ENCODE assay signal across 8 mouse cellular contexts in the genomic region with DNA sequence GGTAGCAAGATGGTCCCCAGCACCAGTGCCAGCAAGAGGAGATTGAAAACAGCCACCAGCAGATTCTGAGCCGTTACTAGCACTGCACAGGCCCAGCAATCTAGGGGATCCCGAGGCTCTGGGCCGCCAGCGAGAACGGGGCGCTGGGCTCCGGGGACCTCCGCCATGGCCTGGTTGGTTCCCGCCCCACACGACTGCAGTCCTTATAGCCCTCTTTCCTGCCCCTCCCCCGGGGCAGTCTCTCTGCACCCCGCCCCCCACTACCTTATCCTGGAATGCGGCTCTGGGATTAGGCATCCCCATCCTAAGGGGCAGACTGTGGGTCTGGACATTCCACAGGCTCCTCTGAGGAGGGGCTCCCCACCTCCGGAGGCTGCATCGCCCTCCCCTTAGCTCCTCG. TPM values are rescaled to one million over a fixed set of nuclear protein-coding genes. Genes with fewer than 3 reads are reported as not detected.
DNase-seq lines count a peak whose midpoint lies in the region; ATAC-seq and TF ChIP-seq lines count a peak whose summit lies in the region.

Gene Tmem88, minus strand, starts transcription at position 176 of the 400 bp plus-strand sequence.

- peak within 1 kb of the TSS; percentile 85 for H3K4me3 ChIP-seq in gastrocnemius, adult 2 months
- peak within 1 kb of the TSS; percentile 14 for H3K4me3 ChIP-seq in hindbrain, embryonic 15.5 days
- H3K4me3 ChIP-seq in liver, embryonic 11.5 days (ENCODE audit: low read depth, low read length) = peak within 1 kb of the TSS; percentile 77
- peak within 1 kb of the TSS; percentile 84 for H3K4me3 ChIP-seq in neural tube, embryonic 15.5 days (replicated peaks)

- H3K9ac ChIP-seq in hindbrain, embryonic 15.5 days = no peak within 1 kb of the TSS; the same call in 1 of the 2 replicates
- H3K9ac ChIP-seq in liver, embryonic 11.5 days (ENCODE audit: low read depth, low read length) = peak within 1 kb of the TSS; percentile 83
- peak within 1 kb of the TSS; percentile 95; the same call in 1 of the 2 replicates for H3K9ac ChIP-seq in neural tube, embryonic 15.5 days (replicated peaks)

- no peaks in the 10 kb centered on the region for H3K9me3 ChIP-seq in hindbrain, embryonic 15.5 days
- no peaks in the 10 kb centered on the region for H3K9me3 ChIP-seq in liver, embryonic 11.5 days (ENCODE audit: control insufficient read depth, low read length)
- H3K9me3 ChIP-seq in neural tube, embryonic 15.5 days (replicated peaks) = no peaks in the 10 kb centered on the region

- WGBS in hindbrain, embryonic 15.5 days = 8% methylated on average over 16 of the region's 16 CpGs
- 11% methylated on average over 16 of the region's 16 CpGs for whole genome bisulfite sequencing in liver, embryonic 11.5 days
- WGBS in neural tube, embryonic 15.5 days = 13% methylated on average over 15 of the region's 16 CpGs

- peaks cover 37% of the 10 kb centered on the region for H3K36me3 ChIP-seq in hindbrain, embryonic 15.5 days
- peaks cover 28% of the 10 kb centered on the region for H3K36me3 ChIP-seq in liver, embryonic 11.5 days (ENCODE audit: control insufficient read depth, insufficient read depth, low read length)
- H3K36me3 ChIP-seq in neural tube, embryonic 15.5 days = peaks cover 42% of the 10 kb centered on the region

- no peaks in the 10 kb centered on the region for H3K27me3 ChIP-seq in hindbrain, embryonic 15.5 days
- no peaks in the 10 kb centered on the region for H3K27me3 ChIP-seq in liver, embryonic 11.5 days (replicated peaks; ENCODE audit: control insufficient read depth, insufficient read depth, low read length)
- peaks cover 5% of the 10 kb centered on the region; the same call in 1 of the 2 replicates for H3K27me3 ChIP-seq in neural tube, embryonic 15.5 days (replicated peaks)

- H3K27ac ChIP-seq in gastrocnemius, adult 2 months = peak within 1 kb of the TSS; percentile 96
- 0 out of 2 replicates have a peak within 1 kb of the TSS, but pooled peaks have one; percentile 4 for H3K27ac ChIP-seq in hindbrain, embryonic 15.5 days (replicated peaks)
- H3K27ac ChIP-seq in liver, embryonic 11.5 days (ENCODE audit: low read depth, low read length) = peak within 1 kb of the TSS; percentile 93
- peak within 1 kb of the TSS; percentile 100 for H3K27ac ChIP-seq in neural tube, embryonic 15.5 days (replicated peaks)

- intact Hi-C loops in gastrocnemius, adult 2 months (cut with DNase I) = no loop called here

- peaks cover 35% of the 10 kb centered on the region for H3K4me1 ChIP-seq in hindbrain, embryonic 15.5 days (replicated peaks)
- H3K4me1 ChIP-seq in liver, embryonic 11.5 days (replicated peaks; ENCODE audit: control insufficient read depth, insufficient read depth, low read length) = peaks cover 47% of the 10 kb centered on the region
- peaks cover 36% of the 10 kb centered on the region for H3K4me1 ChIP-seq in neural tube, embryonic 15.5 days

- DNase-seq in gastrocnemius, adult 2 months = peak; percentile 65
- DNase-seq in gastrocnemius, adult 18-20 months (ENCODE audit: low spot score) = no peak
- DNase-seq in cerebellum, adult 18-20 months = peak; percentile 39 to 50
- peak; percentile 33 for DNase-seq in gastrocnemius, postnatal 10 days
- DNase-seq in liver, embryonic 11.5 days (ENCODE audit: low spot score) = no peak

- TF ChIP-seq CTCF in gastrocnemius, adult 2 months (IDR thresholded peaks at IDR 0.05) = no peak

- H3K4me2 ChIP-seq in hindbrain, embryonic 15.5 days = peak within 1 kb of the TSS; percentile 69
- H3K4me2 ChIP-seq in liver, embryonic 11.5 days = peak within 1 kb of the TSS; percentile 96
- H3K4me2 ChIP-seq in neural tube, embryonic 15.5 days = peak within 1 kb of the TSS; percentile 85

- no peak for ATAC-seq in hindbrain, embryonic 15.5 days (ENCODE audit: low FRiP score, low read depth)
- ATAC-seq in liver, embryonic 11.5 days (replicated peaks; ENCODE audit: low FRiP score) = no peak
- ATAC-seq in neural tube, embryonic 15.5 days (ENCODE audit: low FRiP score) = no peak
- no peak for ATAC-seq in megakaryocyte-erythroid progenitor cell, adult 5-6 weeks (replicated peaks; ENCODE audit: low FRiP score, low TSS enrichment, poor library complexity, severe bottlenecking)

RNA-seq across cellular contexts. Expression of gene Tmem88, which starts in this region (rescaled TPM):
- 1 to 10 TPM; 6.5 to 7.4 TPM for total RNA-seq in gastrocnemius, adult 2 months (2021)
- 1 to 10 TPM; 2.6 to 4.1 TPM for total RNA-seq in gastrocnemius, adult 18-20 months (2021)
- 10 to 100 TPM; 14.0 to 15.7 TPM for total RNA-seq in gastrocnemius, postnatal 10 days (2021)
- 6.8 and 7.2 TPM in 2 replicates for polyA plus RNA-seq in hindbrain, embryonic 15.5 days (2015; fragmentation: Nextera tagmentation; extraction: Ambion mirVana)
- polyA plus RNA-seq in liver, embryonic 11.5 days (2014; fragmentation: Nextera tagmentation; extraction: Ambion mirVana) = 20.4 and 26.2 TPM in 2 replicates
- polyA plus RNA-seq in neural tube, embryonic 15.5 days (2015; fragmentation: Nextera tagmentation; extraction: Ambion mirVana) = 6.2 and 9.1 TPM in 2 replicates
- total RNA-seq in megakaryocyte-erythroid progenitor cell, adult 5-6 weeks (2014; fragmentation: Nextera tagmentation) = 0.37 TPM in 1 of 2 replicates, not detected in the other
- total RNA-seq in megakaryocyte-erythroid progenitor cell, adult 5-6 weeks (2017) = not detected in 2 replicates

Comparison
In these comparisons a context has a peak if more than half of its experiments do, and no peak if none do; other contexts are left out.
1. DNase-seq: peak in gastrocnemius, adult 2 months (single experiment), cerebellum, adult 18-20 months (2 of 2) and gastrocnemius, postnatal 10 days (single experiment); none in gastrocnemius, adult 18-20 months (single experiment) and liver, embryonic 11.5 days (single experiment).
2. H3K27ac ChIP-seq: peak in every context shown above with its lines; median percentile 100 in neural tube, embryonic 15.5 days; 96 in gastrocnemius, adult 2 months; 93 in liver, embryonic 11.5 days; 4 in hindbrain, embryonic 15.5 days.
3. H3K4me3 ChIP-seq: peak in every context shown above with its lines; median percentile 85 in gastrocnemius, adult 2 months; 84 in neural tube, embryonic 15.5 days; 77 in liver, embryonic 11.5 days; 14 in hindbrain, embryonic 15.5 days.
4. Peak in every context shown above with its lines, with median percentiles within 50 percentile points of each other: H3K4me2 ChIP-seq.